Mouse (Mus musculus): Measurements from ENCODE around the gene Ddx18.

Gene Ddx18

GRCm38 (mm10) chr1:121567521-121568489, at the start of gene Ddx18:
Gene Ddx18 (minus strand): TSS chr1:121567989.
- DNase-seq (ENCODE audit: low spot score), result peak; percentile 93

GRCm38 (mm10) chr1:121608000-121608399, 40.2 kb upstream of the Ddx18 start:
- DNase-seq (ENCODE audit: low spot score), result no peak

- DNase-seq (ENCODE audit: low spot score), result peak; percentile 12
Measured at GRCm38 (mm10) chr1:121605118-121605517, 37.3 kb upstream of the Ddx18 start.

GRCm38 (mm10) chr1:121601893-121602292, 34.1 kb upstream of the Ddx18 start:
- no peak for DNase-seq (ENCODE audit: low spot score)

- no peak for DNase-seq (ENCODE audit: low spot score)
Measured at GRCm38 (mm10) chr1:121601084-121601483, 33.3 kb upstream of the Ddx18 start.

- DNase-seq (ENCODE audit: low spot score), result no peak
Measured at GRCm38 (mm10) chr1:121598421-121598820, 30.6 kb upstream of the Ddx18 start.

- no peak for DNase-seq (ENCODE audit: low spot score)
Measured at GRCm38 (mm10) chr1:121596951-121597625, 29.3 kb upstream of the Ddx18 start.

- no peak for DNase-seq (ENCODE audit: low spot score)
Measured at GRCm38 (mm10) chr1:121584838-121585237, 17.0 kb upstream of the Ddx18 start.

- no peak for DNase-seq (ENCODE audit: low spot score)
Measured at GRCm38 (mm10) chr1:121581133-121581855, 13.5 kb upstream of the Ddx18 start.

GRCm38 (mm10) chr1:121577491-121577890, 9.7 kb upstream of the Ddx18 start:
- no peak for DNase-seq (ENCODE audit: low spot score)

- DNase-seq (ENCODE audit: low spot score), result no peak
Measured at GRCm38 (mm10) chr1:121570522-121570921, 2.7 kb upstream of the Ddx18 start.

- no peak for DNase-seq (ENCODE audit: low spot score)
Measured at GRCm38 (mm10) chr1:121557861-121558260, 9.9 kb downstream of the Ddx18 start.

- no peak for DNase-seq (ENCODE audit: low spot score)
Measured at GRCm38 (mm10) chr1:121551457-121551835, 16.3 kb downstream of the Ddx18 start.

- no peak for DNase-seq (ENCODE audit: low spot score)
Measured at GRCm38 (mm10) chr1:121550801-121551456, 16.9 kb downstream of the Ddx18 start.

GRCm38 (mm10) chr1:121549456-121549855, 18.3 kb downstream of the Ddx18 start:
- DNase-seq (ENCODE audit: low spot score), result no peak

GRCm38 (mm10) chr1:121548667-121549066, 19.1 kb downstream of the Ddx18 start:
- no peak for DNase-seq (ENCODE audit: low spot score)

- DNase-seq (ENCODE audit: low spot score), result no peak
Measured at GRCm38 (mm10) chr1:121546844-121547243, 20.9 kb downstream of the Ddx18 start.

- DNase-seq (ENCODE audit: low spot score), result no peak
Measured at GRCm38 (mm10) chr1:121540361-121540760, 27.4 kb downstream of the Ddx18 start.

GRCm38 (mm10) chr1:121531439-121531838, 36.4 kb downstream of the Ddx18 start:
- DNase-seq (ENCODE audit: low spot score), result no peak

- DNase-seq (ENCODE audit: low spot score), result no peak
Measured at GRCm38 (mm10) chr1:121529286-121529685, 38.5 kb downstream of the Ddx18 start.

- DNase-seq (ENCODE audit: low spot score), result peak; percentile 38
Measured at GRCm38 (mm10) chr1:121528399-121528720, 39.4 kb downstream of the Ddx18 start, which contains the start of gene Htr5b. Gene Htr5b (minus strand): TSS chr1:121528465.
